31 mouse cellular contexts compared by ENCODE assay signal in genomic region chr19:11736455-11736854, GRCm38 (mm10). TPM values are rescaled to one million over a fixed set of nuclear protein-coding genes. Genes with fewer than 3 reads are reported as not detected.
DNase-seq lines count a peak whose midpoint lies in the region; ATAC-seq lines count a peak whose summit lies in the region.
"Had no signal": no experiment of that assay in that cellular context is flagged by ENCODE, and none has a peak within 500 bp of the region (broad histone marks: within the 10 kb centered on the region; RNA-seq: fewer than 3 reads in every experiment).

No protein-coding gene starts in this region.

- no peak overlapping the region for H3K4me3 ChIP-seq in liver, embryonic 13.5 days (replicated peaks)
- H3K4me3 ChIP-seq in liver, embryonic 16.5 days (ENCODE audit: low read depth, low read length), result no peak overlapping the region
- H3K4me3 ChIP-seq in embryonic facial prominence, embryonic 10.5 days, result no peak overlapping the region
- H3K4me3 ChIP-seq in kidney, embryonic 14.5 days (ENCODE audit: low read length), result no peak overlapping the region
- H3K4me3 ChIP-seq: embryonic facial prominence, embryonic 12.5 days; embryonic facial prominence, embryonic 15.5 days; heart, embryonic 13.5 days had no signal

- no peak overlapping the region for H3K9ac ChIP-seq in liver, embryonic 13.5 days
- H3K9ac ChIP-seq in liver, embryonic 16.5 days (ENCODE audit: low read depth, low read length), result no peak overlapping the region
- H3K9ac ChIP-seq in kidney, embryonic 14.5 days (ENCODE audit: low read depth, low read length), result no peak overlapping the region
- H3K9ac ChIP-seq: embryonic facial prominence, embryonic 12.5 days; embryonic facial prominence, embryonic 15.5 days; forebrain, postnatal 0 days; heart, embryonic 13.5 days; hindbrain, embryonic 14.5 days had no signal

- H3K27ac ChIP-seq in liver, embryonic 13.5 days, result no peak overlapping the region
- no peak overlapping the region for H3K27ac ChIP-seq in liver, embryonic 16.5 days (ENCODE audit: low read length)
- H3K27ac ChIP-seq in embryonic facial prominence, embryonic 10.5 days (replicated peaks), result no peak overlapping the region
- no peak overlapping the region for H3K27ac ChIP-seq in kidney, embryonic 14.5 days (ENCODE audit: low read depth, low read length)
- H3K27ac ChIP-seq: embryonic facial prominence, embryonic 12.5 days; embryonic facial prominence, embryonic 15.5 days; heart, embryonic 13.5 days; hindbrain, embryonic 14.5 days; hindbrain, postnatal 0 days had no signal

- no peaks in the 10 kb centered on the region for H3K9me3 ChIP-seq in liver, embryonic 13.5 days (replicated peaks)
- H3K9me3 ChIP-seq in liver, embryonic 16.5 days (replicated peaks; ENCODE audit: control insufficient read depth, low read length), result no peaks in the 10 kb centered on the region
- H3K9me3 ChIP-seq in embryonic facial prominence, embryonic 10.5 days, result no peaks in the 10 kb centered on the region
- H3K9me3 ChIP-seq in kidney, embryonic 14.5 days (ENCODE audit: control insufficient read depth, low read length), result no peaks in the 10 kb centered on the region
- H3K9me3 ChIP-seq: embryonic facial prominence, embryonic 12.5 days; embryonic facial prominence, embryonic 15.5 days; heart, embryonic 13.5 days had no signal

- 12% methylated on average over 1 of the region's 1 CpGs for WGBS in liver, embryonic 13.5 days (ENCODE audit: insufficient replicate concordance)
- WGBS in liver, embryonic 16.5 days (ENCODE audit: insufficient replicate concordance), result 20% methylated on average over 1 of the region's 1 CpGs
- 53% methylated on average over 1 of the region's 1 CpGs for WGBS in embryonic facial prominence, embryonic 10.5 days
- WGBS in kidney, embryonic 14.5 days, result 58% methylated on average over 1 of the region's 1 CpGs

- peak; percentile 73 for ATAC-seq in liver, embryonic 13.5 days (ENCODE audit: low read depth)
- peak; percentile 72 for ATAC-seq in liver, embryonic 16.5 days (ENCODE audit: low read depth)
- ATAC-seq in inflammation-experienced regulatory T-cells, adult 6 months, result no peak
- ATAC-seq in kidney, embryonic 14.5 days (ENCODE audit: low FRiP score, low TSS enrichment), result no peak
- ATAC-seq: activated CD4-positive, CD25-positive, alpha-beta regulatory T cell, adult 4 months; CD4-positive, CD25-positive, alpha-beta regulatory T cell, adult 4 months; forebrain, embryonic 14.5 days; forebrain, postnatal 0 days; hindbrain, postnatal 0 days had no signal

- peak; percentile 26 for DNase-seq in c-Kit-positive CD71-positive TER-119-positive erythroid progenitor cells, embryonic 14.5 days (ENCODE audit: low spot score)
- DNase-seq in liver, embryonic 13.5 days, result no peak
- DNase-seq in embryonic facial prominence, embryonic 10.5 days (ENCODE audit: low spot score), result no peak
- DNase-seq: adrenal gland, adult 8-10 months; adrenal gland, postnatal 25 days; cerebellum, adult 18-20 months; cerebellum, adult 9-10 months; cerebellum, postnatal 14 days; forebrain, postnatal 0 days; gastrocnemius, postnatal 25 days; heart, adult 18-20 months; heart, postnatal 14 days; heart, postnatal 4 days had no signal

- H3K36me3 ChIP-seq in liver, embryonic 13.5 days, result no peaks in the 10 kb centered on the region
- H3K36me3 ChIP-seq in liver, embryonic 16.5 days (ENCODE audit: control insufficient read depth, insufficient read depth), result no peaks in the 10 kb centered on the region
- H3K36me3 ChIP-seq in embryonic facial prominence, embryonic 10.5 days (replicated peaks), result no peaks in the 10 kb centered on the region
- H3K36me3 ChIP-seq in kidney, embryonic 14.5 days (ENCODE audit: control insufficient read depth, insufficient read depth, low read length), result no peaks in the 10 kb centered on the region
- H3K36me3 ChIP-seq: embryonic facial prominence, embryonic 12.5 days; embryonic facial prominence, embryonic 15.5 days; heart, embryonic 13.5 days had no signal

- no peaks in the 10 kb centered on the region for H3K27me3 ChIP-seq in liver, embryonic 13.5 days
- no peaks in the 10 kb centered on the region for H3K27me3 ChIP-seq in liver, embryonic 16.5 days (ENCODE audit: control insufficient read depth, insufficient read depth, low read depth, low read length)
- no peaks in the 10 kb centered on the region for H3K27me3 ChIP-seq in embryonic facial prominence, embryonic 10.5 days (replicated peaks; ENCODE audit: low read depth, poor library complexity, severe bottlenecking)
- H3K27me3 ChIP-seq in kidney, embryonic 14.5 days (ENCODE audit: control insufficient read depth, insufficient read depth, low read length), result no peaks in the 10 kb centered on the region
- H3K27me3 ChIP-seq: embryonic facial prominence, embryonic 12.5 days; embryonic facial prominence, embryonic 15.5 days; heart, embryonic 13.5 days had no signal

- H3K4me1 ChIP-seq in liver, embryonic 13.5 days (replicated peaks), result peaks cover 11% of the 10 kb centered on the region
- H3K4me1 ChIP-seq in liver, embryonic 16.5 days (ENCODE audit: control insufficient read depth, low read depth, low read length), result peaks cover 4% of the 10 kb centered on the region; the same call in 1 of the 2 replicates
- no peaks in the 10 kb centered on the region for H3K4me1 ChIP-seq in embryonic facial prominence, embryonic 10.5 days
- H3K4me1 ChIP-seq in kidney, embryonic 14.5 days (ENCODE audit: control insufficient read depth, insufficient read depth, low read length), result no peaks in the 10 kb centered on the region
- H3K4me1 ChIP-seq: embryonic facial prominence, embryonic 12.5 days; embryonic facial prominence, embryonic 15.5 days; heart, embryonic 13.5 days had no signal

- H3K4me2 ChIP-seq in liver, embryonic 13.5 days, result no peak overlapping the region
- H3K4me2 ChIP-seq in liver, embryonic 16.5 days (ENCODE audit: low read depth, low read length), result no peak overlapping the region
- H3K4me2 ChIP-seq in kidney, embryonic 14.5 days (replicated peaks; ENCODE audit: low read depth, low read length), result no peak overlapping the region
- H3K4me2 ChIP-seq: embryonic facial prominence, embryonic 12.5 days; embryonic facial prominence, embryonic 15.5 days; heart, embryonic 13.5 days; hindbrain, embryonic 14.5 days had no signal

RNA-seq across cellular contexts. Expression of gene Gif, which starts 10.9 kb away (rescaled TPM):
- polyA plus RNA-seq in liver, embryonic 13.5 days (2015; fragmentation: Nextera tagmentation; extraction: Ambion mirVana), result not detected in 2 replicates
- not detected in 2 replicates for polyA plus RNA-seq in liver, embryonic 16.5 days (2015; fragmentation: Nextera tagmentation; extraction: Ambion mirVana)
- polyA plus RNA-seq in inflammation-experienced regulatory T-cells, adult 6 months (2017; shearing (Covaris generic)), result not detected
- not detected in 2 replicates for polyA plus RNA-seq in embryonic facial prominence, embryonic 10.5 days (2016; fragmentation: Nextera tagmentation; extraction: Ambion mirVana)
- not detected in 2 replicates for polyA plus RNA-seq in kidney, embryonic 14.5 days (2014; fragmentation: Nextera tagmentation; extraction: Ambion mirVana)
- polyA plus RNA-seq: activated CD4-positive, CD25-positive, alpha-beta regulatory T cell, adult 4 months; brain, embryonic 14.5 days; C2C12; CD4-positive, CD25-positive, alpha-beta regulatory T cell, adult 4 months; embryonic facial prominence, embryonic 12.5 days; embryonic facial prominence, embryonic 15.5 days; forebrain, embryonic 11.5 days; forebrain, embryonic 14.5 days; forebrain, postnatal 0 days; frontal cortex, adult 2 months; gonadal fat pad, adult 2 months; heart, embryonic 13.5 days; heart, embryonic 16.5 days; hindbrain, embryonic 11.5 days; hindbrain, embryonic 14.5 days; hindbrain, postnatal 0 days had no signal

RNA-seq across cellular contexts. Expression of gene Mrpl16, which starts 33.7 kb away (rescaled TPM):
- 53.8 and 55.6 TPM in 2 replicates for polyA plus RNA-seq in liver, embryonic 13.5 days (2015; fragmentation: Nextera tagmentation; extraction: Ambion mirVana)
- 27.5 and 31.1 TPM in 2 replicates for polyA plus RNA-seq in liver, embryonic 16.5 days (2015; fragmentation: Nextera tagmentation; extraction: Ambion mirVana)
- 10 to 100 TPM; 34.9 to 46.7 (median 44.9) TPM for polyA plus RNA-seq in inflammation-experienced regulatory T-cells, adult 6 months (2017; shearing (Covaris generic))
- polyA plus RNA-seq in embryonic facial prominence, embryonic 10.5 days (2016; fragmentation: Nextera tagmentation; extraction: Ambion mirVana), result 58.5 and 59.5 TPM in 2 replicates
- 59.8 and 64.9 TPM in 2 replicates for polyA plus RNA-seq in kidney, embryonic 14.5 days (2014; fragmentation: Nextera tagmentation; extraction: Ambion mirVana)

RNA-seq across cellular contexts. Expression of gene Oosp3, which starts 39.6 kb away (rescaled TPM):
- not detected in 2 replicates for polyA plus RNA-seq in liver, embryonic 13.5 days (2015; fragmentation: Nextera tagmentation; extraction: Ambion mirVana)
- polyA plus RNA-seq in liver, embryonic 16.5 days (2015; fragmentation: Nextera tagmentation; extraction: Ambion mirVana), result not detected in 2 replicates
- not detected for polyA plus RNA-seq in inflammation-experienced regulatory T-cells, adult 6 months (2017; shearing (Covaris generic))
- polyA plus RNA-seq in embryonic facial prominence, embryonic 10.5 days (2016; fragmentation: Nextera tagmentation; extraction: Ambion mirVana), result not detected in 2 replicates
- polyA plus RNA-seq in kidney, embryonic 14.5 days (2014; fragmentation: Nextera tagmentation; extraction: Ambion mirVana), result not detected in 2 replicates
- polyA plus RNA-seq: activated CD4-positive, CD25-positive, alpha-beta regulatory T cell, adult 4 months; brain, embryonic 14.5 days; C2C12; CD4-positive, CD25-positive, alpha-beta regulatory T cell, adult 4 months; embryonic facial prominence, embryonic 12.5 days; embryonic facial prominence, embryonic 15.5 days; forebrain, embryonic 11.5 days; forebrain, embryonic 14.5 days; forebrain, postnatal 0 days; frontal cortex, adult 2 months; gonadal fat pad, adult 2 months; heart, embryonic 13.5 days; heart, embryonic 16.5 days; hindbrain, embryonic 11.5 days; hindbrain, embryonic 14.5 days; hindbrain, postnatal 0 days had no signal

RNA-seq across cellular contexts. Expression of gene Oosp1, which starts 45.5 kb away (rescaled TPM):
- polyA plus RNA-seq in liver, embryonic 13.5 days (2015; fragmentation: Nextera tagmentation; extraction: Ambion mirVana), result not detected in 2 replicates
- 0.09 TPM in 1 of 2 replicates, not detected in the other for polyA plus RNA-seq in liver, embryonic 16.5 days (2015; fragmentation: Nextera tagmentation; extraction: Ambion mirVana)
- not detected for polyA plus RNA-seq in inflammation-experienced regulatory T-cells, adult 6 months (2017; shearing (Covaris generic))
- polyA plus RNA-seq in embryonic facial prominence, embryonic 10.5 days (2016; fragmentation: Nextera tagmentation; extraction: Ambion mirVana), result not detected in 2 replicates
- not detected in 2 replicates for polyA plus RNA-seq in kidney, embryonic 14.5 days (2014; fragmentation: Nextera tagmentation; extraction: Ambion mirVana)
- polyA plus RNA-seq: activated CD4-positive, CD25-positive, alpha-beta regulatory T cell, adult 4 months; brain, embryonic 14.5 days; C2C12; CD4-positive, CD25-positive, alpha-beta regulatory T cell, adult 4 months; embryonic facial prominence, embryonic 12.5 days; embryonic facial prominence, embryonic 15.5 days; forebrain, embryonic 11.5 days; forebrain, embryonic 14.5 days; forebrain, postnatal 0 days; frontal cortex, adult 2 months; gonadal fat pad, adult 2 months; heart, embryonic 13.5 days; heart, embryonic 16.5 days; hindbrain, embryonic 11.5 days; hindbrain, embryonic 14.5 days; hindbrain, postnatal 0 days had no signal

Comparison
In these comparisons a context has a peak if more than half of its experiments do, and no peak if none do; other contexts are left out.
1. ATAC-seq: peak in liver, embryonic 13.5 days (single experiment) and liver, embryonic 16.5 days (single experiment); none in inflammation-experienced regulatory T-cells, adult 6 months (single experiment) and kidney, embryonic 14.5 days (single experiment).